Mouse (Mus musculus): ENCODE measurements at regions not wholly inside any gene's neighbourhood (a gene's known extent, or its start where the extent isn't known, plus 50 kb on each side); places are given as distances from the start of the nearest gene placed in this dataset.

DNA sequence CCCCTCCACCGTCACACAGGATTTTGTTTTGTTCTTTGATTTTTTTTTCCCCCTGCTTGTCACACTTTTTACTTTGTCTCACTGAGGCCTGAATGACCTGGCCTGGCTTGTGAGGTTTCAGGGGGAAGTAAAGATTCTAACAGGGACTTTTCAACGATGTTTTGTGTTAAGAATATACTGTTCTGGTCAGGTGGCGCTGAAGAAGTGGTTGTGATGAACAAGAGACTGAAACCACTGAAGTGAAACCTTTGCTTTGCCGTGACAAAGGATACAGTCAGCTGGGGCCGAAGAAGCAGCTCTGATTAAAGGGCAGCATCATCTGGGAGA lies 97.4 kb upstream of the Zfp648 start:
- Histone ChIP-seq H3K4me3 (ENCODE audit: low read depth, low read length) (no peak overlapping the region), H3K9me3 (ENCODE audit: control insufficient read depth) (no peaks in the 10 kb centered on the region), H3K4me2 (replicated peaks; ENCODE audit: low read depth) (no peak overlapping the region), H3K36me3 (ENCODE audit: control insufficient read depth, insufficient read depth) (no peaks in the 10 kb centered on the region), H3K4me1 (replicated peaks; ENCODE audit: control insufficient read depth, insufficient read depth, low read length) (no peaks in the 10 kb centered on the region), H3K27me3 (replicated peaks; ENCODE audit: control insufficient read depth, insufficient read depth, low read length) (no peaks in the 10 kb centered on the region), H3K27ac (ENCODE audit: low read depth, low read length) (no peak overlapping the region), H3K9ac (ENCODE audit: low read depth, low read length) (no peak overlapping the region)
- WGBS, result 72% methylated on average over 5 of the region's 5 CpGs
- TF ChIP-seq CTCF (IDR thresholded peaks at IDR 0.05; ENCODE audit: low read depth), result no peak
- no peak for ATAC-seq

DNA sequence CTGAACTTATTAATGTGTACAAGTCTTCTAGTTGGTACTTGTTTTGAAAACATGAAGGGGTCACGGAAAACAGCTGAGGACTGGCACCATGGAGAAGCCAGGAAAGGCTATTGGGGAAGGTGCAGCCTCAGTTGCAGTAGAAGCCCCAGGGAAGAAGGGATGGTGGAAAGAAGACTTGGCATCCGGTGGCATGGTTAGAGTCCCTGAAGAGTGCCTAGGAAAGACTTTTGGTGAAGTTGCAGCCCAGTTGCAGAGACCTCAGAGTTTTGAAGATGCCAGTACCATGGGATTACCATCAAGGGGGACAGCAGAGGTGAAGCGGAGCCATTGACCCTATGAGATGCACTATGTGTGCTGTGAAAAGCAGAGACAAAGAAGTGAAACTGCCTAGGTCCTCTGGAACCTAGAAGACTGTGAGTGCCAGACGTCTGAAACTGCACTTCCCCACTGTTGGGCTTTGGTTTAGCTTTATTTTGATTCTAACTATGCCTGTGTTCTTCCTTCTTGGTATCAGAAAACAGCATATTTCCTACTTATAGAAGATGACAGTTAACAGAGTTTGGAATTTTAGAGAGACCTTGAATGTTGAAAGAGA lies 96.9 kb upstream of the Zfp648 start:
- no peak for ATAC-seq
- 86% methylated on average over 4 of the region's 4 CpGs for WGBS
- Histone ChIP-seq H3K27ac (ENCODE audit: low read depth, low read length) (no peak overlapping the region; the same call in 1 of the 2 replicates), H3K4me3 (ENCODE audit: low read depth, low read length) (no peak overlapping the region), H3K4me1 (replicated peaks; ENCODE audit: control insufficient read depth, insufficient read depth, low read length) (no peaks in the 10 kb centered on the region), H3K36me3 (ENCODE audit: control insufficient read depth, insufficient read depth) (no peaks in the 10 kb centered on the region), H3K9ac (ENCODE audit: low read depth, low read length) (no peak overlapping the region), H3K27me3 (replicated peaks; ENCODE audit: control insufficient read depth, insufficient read depth, low read length) (no peaks in the 10 kb centered on the region), H3K9me3 (ENCODE audit: control insufficient read depth) (no peaks in the 10 kb centered on the region), H3K4me2 (replicated peaks; ENCODE audit: low read depth) (no peak overlapping the region)
- TF ChIP-seq CTCF (IDR thresholded peaks at IDR 0.05; ENCODE audit: low read depth), result no peak

DNA sequence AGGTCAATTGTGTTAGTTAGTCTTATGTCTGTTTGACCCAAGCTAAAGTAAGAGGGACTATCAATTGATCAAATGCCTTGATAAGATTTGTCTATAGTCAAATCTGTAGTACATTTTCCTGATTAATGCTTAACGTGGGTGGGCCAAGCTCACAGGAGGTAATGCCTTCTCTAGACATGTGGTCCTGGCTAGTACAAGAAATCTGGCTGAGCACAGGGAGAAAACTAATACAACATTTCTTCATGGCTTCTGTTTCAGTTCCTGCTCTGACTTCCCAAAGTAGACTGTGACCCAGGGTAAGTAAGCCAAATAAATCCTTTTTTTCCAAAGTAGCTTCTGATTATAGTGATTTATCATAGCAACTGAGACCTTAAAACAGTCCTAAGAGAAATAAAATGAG lies 96.2 kb upstream of the Zfp648 start:
- no peaks in the 10 kb centered on the region for H3K36me3 ChIP-seq (ENCODE audit: control insufficient read depth, insufficient read depth)
- TF ChIP-seq CTCF (IDR thresholded peaks at IDR 0.05; ENCODE audit: low read depth), result no peak
- no peak overlapping the region for H3K27ac ChIP-seq (ENCODE audit: low read depth, low read length)
- ATAC-seq, result no peak
- H3K4me1 ChIP-seq (replicated peaks; ENCODE audit: control insufficient read depth, insufficient read depth, low read length), result no peaks in the 10 kb centered on the region
- no peaks in the 10 kb centered on the region for H3K27me3 ChIP-seq (replicated peaks; ENCODE audit: control insufficient read depth, insufficient read depth, low read length)
- WGBS, result 64% methylated on average over 1 of the region's 1 CpGs
- H3K9ac ChIP-seq (ENCODE audit: low read depth, low read length), result no peak overlapping the region
- no peaks in the 10 kb centered on the region for H3K9me3 ChIP-seq (ENCODE audit: control insufficient read depth)
- H3K4me2 ChIP-seq (replicated peaks; ENCODE audit: low read depth), result no peak overlapping the region
- no peak overlapping the region for H3K4me3 ChIP-seq (ENCODE audit: low read depth, low read length)

DNA sequence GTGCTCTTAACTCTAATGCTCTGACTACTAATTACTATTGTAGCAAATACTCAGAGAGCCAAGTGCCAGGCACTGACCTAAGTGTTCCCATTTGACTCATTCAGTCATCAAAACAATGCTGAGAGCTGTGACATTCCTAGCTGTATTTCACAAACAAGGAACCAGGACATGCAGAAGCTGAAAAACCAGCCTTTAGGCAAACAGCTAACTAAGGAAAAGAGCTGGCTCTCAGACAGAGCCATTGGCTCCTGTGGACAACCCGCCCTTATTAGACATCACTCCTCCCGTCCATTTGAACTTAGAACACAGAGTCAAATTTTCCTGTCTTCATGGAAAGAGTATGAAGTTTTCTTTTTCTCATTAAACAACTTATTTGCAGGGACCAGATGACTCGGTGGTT lies 88.5 kb upstream of the Zfp648 start:
- WGBS, result 65% methylated on average over 3 of the region's 3 CpGs

DNA sequence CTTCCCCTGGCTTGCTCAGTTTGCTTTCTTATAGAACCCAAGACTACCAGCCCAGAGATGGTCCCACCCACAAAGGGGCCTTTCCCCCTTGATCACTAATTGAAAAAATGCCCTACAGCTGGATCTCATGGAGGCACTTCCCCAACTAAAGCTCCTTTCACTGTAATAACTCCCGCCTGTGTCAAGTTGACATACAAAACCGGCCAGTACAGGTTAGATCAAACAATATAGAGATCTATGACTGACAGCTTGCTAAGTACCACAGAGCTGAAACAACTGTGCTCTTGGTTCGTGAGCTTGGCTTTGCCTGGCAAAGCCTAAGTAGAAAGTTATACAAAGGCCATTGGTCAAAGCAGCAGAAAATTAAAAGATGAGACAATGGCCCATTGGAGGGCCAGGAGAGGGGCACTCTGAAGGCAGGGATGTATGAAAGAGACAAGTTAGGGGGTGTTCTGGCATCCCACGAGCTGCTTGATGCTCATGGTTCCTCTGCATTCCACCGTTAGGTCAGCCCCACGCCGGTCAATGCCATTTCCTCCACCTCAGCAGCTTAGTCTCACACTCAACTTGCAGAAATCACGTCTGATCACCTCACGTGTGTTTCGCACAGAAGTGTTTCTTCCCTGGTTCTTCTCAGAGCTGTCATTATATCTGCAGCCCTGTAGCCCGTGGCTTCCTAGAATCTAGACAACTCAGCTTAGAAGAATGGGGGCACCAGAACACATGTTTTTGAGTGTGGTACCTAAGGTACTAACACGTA lies 87.5 kb upstream of the Zfp648 start:
- no peak for ATAC-seq
- Histone ChIP-seq H3K9ac (ENCODE audit: low read depth, low read length) (no peak overlapping the region), H3K9me3 (ENCODE audit: control insufficient read depth) (no peaks in the 10 kb centered on the region), H3K4me1 (replicated peaks; ENCODE audit: control insufficient read depth, insufficient read depth, low read length) (0 out of 2 replicates have a peak, but pooled peaks cover 4% of the 10 kb centered on the region), H3K36me3 (ENCODE audit: control insufficient read depth, insufficient read depth) (no peaks in the 10 kb centered on the region), H3K4me2 (replicated peaks; ENCODE audit: low read depth) (no peak overlapping the region), H3K27ac (ENCODE audit: low read depth, low read length) (no peak overlapping the region), H3K27me3 (replicated peaks; ENCODE audit: control insufficient read depth, insufficient read depth, low read length) (no peaks in the 10 kb centered on the region), H3K4me3 (ENCODE audit: low read depth, low read length) (no peak overlapping the region)
- no peak for TF ChIP-seq CTCF (IDR thresholded peaks at IDR 0.05; ENCODE audit: low read depth)
- 83% methylated on average over 12 of the region's 12 CpGs for WGBS

More for the DNA sequence above, 88.5 kb upstream of the Zfp648 start:
- Histone ChIP-seq H3K36me3 (ENCODE audit: control insufficient read depth, insufficient read depth) (no peaks in the 10 kb centered on the region), H3K4me2 (replicated peaks; ENCODE audit: low read depth) (no peak overlapping the region), H3K9ac (ENCODE audit: low read depth, low read length) (no peak overlapping the region), H3K27ac (ENCODE audit: low read depth, low read length) (no peak overlapping the region), H3K4me3 (ENCODE audit: low read depth, low read length) (no peak overlapping the region), H3K9me3 (ENCODE audit: control insufficient read depth) (no peaks in the 10 kb centered on the region), H3K27me3 (replicated peaks; ENCODE audit: control insufficient read depth, insufficient read depth, low read length) (no peaks in the 10 kb centered on the region), H3K4me1 (replicated peaks; ENCODE audit: control insufficient read depth, insufficient read depth, low read length) (0 out of 2 replicates have a peak, but pooled peaks cover under 1% of the 10 kb centered on the region)
- no peak for TF ChIP-seq CTCF (IDR thresholded peaks at IDR 0.05; ENCODE audit: low read depth)
- no peak for ATAC-seq

DNA sequence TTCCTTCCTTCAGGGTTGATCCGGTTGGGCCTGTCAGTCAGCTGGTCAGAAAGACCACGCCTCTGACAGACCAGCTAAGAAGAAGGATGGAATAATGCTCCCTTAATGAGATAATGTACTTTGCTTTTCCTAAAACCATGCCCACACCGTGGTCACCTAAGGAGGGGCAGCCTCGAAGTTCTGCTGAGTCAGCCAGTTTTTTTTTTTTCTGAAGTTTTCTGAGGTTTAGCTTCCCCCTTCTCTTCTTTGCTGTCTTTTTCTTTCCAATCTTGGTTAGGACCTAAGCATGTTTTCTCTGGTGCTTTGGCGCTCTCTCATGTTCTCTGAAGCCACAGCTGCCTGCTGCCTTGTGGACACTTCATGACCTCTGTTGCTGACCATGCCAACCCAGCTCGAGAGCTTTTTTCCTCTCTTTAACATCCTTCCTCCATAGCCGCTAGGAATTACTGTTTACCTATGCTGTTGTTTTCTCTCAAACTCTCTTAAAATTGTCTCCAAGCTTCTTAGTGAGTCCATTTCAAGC lies 84.7 kb upstream of the Zfp648 start:
- no peak overlapping the region for H3K27ac ChIP-seq (ENCODE audit: low read depth, low read length)
- ATAC-seq, result no peak
- H3K4me3 ChIP-seq (ENCODE audit: low read depth, low read length), result no peak overlapping the region

More for the DNA sequence above, 84.7 kb upstream of the Zfp648 start:
- Histone ChIP-seq H3K9me3 (ENCODE audit: control insufficient read depth) (no peaks in the 10 kb centered on the region), H3K36me3 (ENCODE audit: control insufficient read depth, insufficient read depth) (no peaks in the 10 kb centered on the region), H3K27me3 (replicated peaks; ENCODE audit: control insufficient read depth, insufficient read depth, low read length) (no peaks in the 10 kb centered on the region), H3K9ac (ENCODE audit: low read depth, low read length) (no peak overlapping the region), H3K4me2 (replicated peaks; ENCODE audit: low read depth) (no peak overlapping the region), H3K4me1 (replicated peaks; ENCODE audit: control insufficient read depth, insufficient read depth, low read length) (0 out of 2 replicates have a peak, but pooled peaks cover 4% of the 10 kb centered on the region)
- 67% methylated on average over 7 of the region's 7 CpGs for WGBS
- no peak for TF ChIP-seq CTCF (IDR thresholded peaks at IDR 0.05; ENCODE audit: low read depth)

All from intestine, postnatal 0 days (tissue).